Mouse (Mus musculus) limb, embryonic 12.5 days (tissue): ENCODE results near the gene Rhod. TPM values are rescaled to one million over a fixed set of nuclear protein-coding genes. Genes with fewer than 3 reads are reported as not detected.

Experiments
- ATAC-seq: fragments of 200-750 bp; cut with Nextera tagmentation; 2 replicates; pipeline ENCODE4 v1.8.0; 2017; ENCODE audit warnings: low read depth, moderate TSS enrichment; ENCODE audit not compliant: insufficient number of reproducible peaks, insufficient read depth, low FRiP score, low TSS enrichment
- H3K27ac ChIP-seq: fragments of 300-500 bp; sonication (generic); 2 replicates; pipeline ENCODE4 v1.5.1; 2016; ENCODE audit warnings: mild to moderate bottlenecking, moderate library complexity
- H3K27me3 ChIP-seq: fragments of 300-500 bp; sonication (generic); 2 replicates; pipeline ENCODE4 v1.6.1; 2016; ENCODE audit warnings: mild to moderate bottlenecking, moderate library complexity
- H3K36me3 ChIP-seq: fragments of 300-500 bp; sonication (generic); 2 replicates; pipeline ENCODE4 v1.6.1; 2016; ENCODE audit warnings: mild to moderate bottlenecking, moderate library complexity
- H3K4me1 ChIP-seq: fragments of 300-500 bp; sonication (generic); replicated peaks from 2 replicates; pipeline ENCODE4 v1.6.1; 2016
- H3K4me2 ChIP-seq: fragments of 300-500 bp; sonication (generic); 2 replicates; pipeline ENCODE4 v1.6.1; 2016; ENCODE audit warnings: mild to moderate bottlenecking, moderate library complexity
- H3K4me3 ChIP-seq: fragments of 300-500 bp; sonication (generic); replicated peaks from 2 replicates; pipeline ENCODE4 v1.5.1; 2016; ENCODE audit warnings: mild to moderate bottlenecking
- H3K9ac ChIP-seq: fragments of 300-500 bp; sonication (generic); replicated peaks from 2 replicates; pipeline ENCODE4 v1.6.1; 2016; ENCODE audit warnings: mild to moderate bottlenecking, moderate library complexity
- H3K9me3 ChIP-seq: fragments of 300-500 bp; sonication (generic); 2 replicates; pipeline ENCODE4 v1.6.1; 2016; ENCODE audit warnings: mild to moderate bottlenecking, moderate library complexity
- WGBS: fragments of 180-500 bp; shearing (Covaris S2); methylation state at CpG from one replicate; pipeline ENCODE4 v1.1.7; 2016; 5-methylcytosine and 5-hydroxymethylcytosine counted together
- polyA plus RNA-seq: library from polyadenylated mRNA; unstranded; fragments of >200 nt; fragmentation: Nextera tagmentation; extraction: Ambion mirVana; gene quantifications from 2 replicates; pipeline ENCODE4 v1.2.1, GENCODE M21; 2016

The Rhod gene
- polyA plus RNA-seq, 1 experiment from 2014 or later, result 39.2 TPM

DNA sequence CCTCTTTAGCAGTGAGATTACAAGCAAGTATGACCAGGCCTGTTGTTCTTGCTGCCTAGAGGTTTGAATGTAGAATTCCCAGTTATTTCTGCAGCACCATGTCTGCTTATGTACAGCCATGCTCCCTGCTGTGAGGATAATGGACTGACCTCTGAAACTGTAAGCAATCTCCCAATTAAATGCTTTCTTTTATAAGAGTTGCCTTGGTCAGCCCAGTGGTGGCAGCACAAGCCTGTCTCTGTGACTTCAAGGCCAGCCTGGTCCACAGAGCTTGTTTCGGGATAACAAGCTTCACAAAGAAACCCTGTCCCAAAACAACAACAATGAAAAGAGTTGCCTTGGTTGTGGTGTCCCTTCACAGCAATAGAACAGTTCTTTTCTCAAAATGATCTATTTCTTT, 5.5 kb downstream of the Rhod start:
- peaks cover 14% of the 10 kb centered on the region for H3K4me1 ChIP-seq
- H3K27me3 ChIP-seq, result no peaks in the 10 kb centered on the region
- H3K27ac ChIP-seq, result no peak overlapping the region
- no peaks in the 10 kb centered on the region for H3K9me3 ChIP-seq
- H3K4me3 ChIP-seq, result no peak overlapping the region
- 77% methylated on average over 1 of the region's 1 CpGs for WGBS
- peaks cover 51% of the 10 kb centered on the region for H3K36me3 ChIP-seq
- ATAC-seq, result no peak
- no peak overlapping the region for H3K4me2 ChIP-seq
- H3K9ac ChIP-seq, result no peak overlapping the region

DNA sequence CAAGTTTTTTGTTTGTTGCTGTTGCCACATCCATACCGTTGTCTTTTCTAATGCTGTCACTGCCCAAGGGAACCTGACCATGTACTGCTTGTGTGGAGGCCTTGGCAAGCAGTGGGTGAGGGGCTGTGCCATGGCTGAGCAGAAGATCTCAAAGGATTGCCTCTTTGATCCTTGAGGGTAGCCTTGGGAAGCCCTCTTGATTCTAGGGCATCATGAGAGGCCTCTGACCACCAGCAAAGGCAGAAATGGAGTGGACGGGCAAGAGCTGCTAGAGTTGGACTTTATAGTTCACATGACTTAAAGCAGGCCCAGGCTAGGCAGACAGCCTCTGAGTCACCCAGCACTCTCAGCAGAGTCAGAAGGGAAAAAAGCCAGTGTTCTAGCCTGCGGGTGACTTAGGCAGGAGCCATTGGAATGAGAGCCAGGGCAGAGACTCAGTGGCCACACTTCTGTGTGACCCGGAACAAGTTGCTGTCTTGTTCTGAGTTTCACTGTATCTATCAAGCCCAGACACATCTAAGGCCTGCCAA, 9.1 kb downstream of the Rhod start:
- peaks cover 58% of the 10 kb centered on the region for H3K36me3 ChIP-seq
- H3K4me1 ChIP-seq, result no peaks in the 10 kb centered on the region
- H3K4me3 ChIP-seq, result no peak overlapping the region
- ATAC-seq, result no peak
- no peaks in the 10 kb centered on the region for H3K27me3 ChIP-seq
- H3K4me2 ChIP-seq, result no peak overlapping the region
- H3K27ac ChIP-seq, result no peak overlapping the region
- 96% methylated on average over 4 of the region's 4 CpGs for WGBS
- H3K9ac ChIP-seq, result no peak overlapping the region
- no peaks in the 10 kb centered on the region for H3K9me3 ChIP-seq

DNA sequence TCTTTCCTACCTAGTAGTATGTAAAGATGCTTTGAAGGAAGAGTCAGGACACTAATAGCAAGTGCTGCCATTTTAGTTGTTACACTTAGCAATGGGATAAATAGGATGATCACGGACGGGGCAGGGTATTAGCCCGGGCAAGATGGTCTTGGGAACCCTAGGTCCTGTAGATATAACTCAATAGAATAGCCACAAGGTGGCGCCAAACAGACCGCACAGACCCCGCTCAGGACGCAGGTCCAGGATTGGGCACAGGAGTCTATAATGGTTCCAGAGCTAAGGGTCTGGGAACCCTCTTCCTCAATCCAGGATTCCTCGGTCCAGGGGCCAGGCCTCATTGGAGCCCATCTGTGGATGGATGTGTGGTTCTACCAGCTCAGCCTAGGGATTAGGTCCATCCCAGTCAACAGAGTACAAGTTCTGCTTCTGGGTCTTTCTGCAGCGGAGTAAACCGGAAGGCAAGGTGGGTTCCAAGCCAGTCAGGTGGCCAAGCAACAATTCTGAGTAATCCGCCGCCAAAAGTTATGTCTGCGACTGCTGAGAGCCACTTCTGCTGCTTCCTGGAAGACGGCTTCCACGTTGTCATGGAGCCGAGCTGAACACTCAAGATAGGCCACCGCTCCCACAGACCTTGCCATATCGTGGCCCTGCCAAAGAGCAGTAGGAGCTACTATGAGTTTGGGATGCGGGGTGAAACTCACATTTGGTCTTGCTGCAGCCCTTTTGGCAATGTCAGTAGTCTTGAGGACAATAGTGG, 13.4 kb downstream of the Rhod start:
- Histone ChIP-seq H3K4me2 (no peak overlapping the region), H3K27ac (no peak overlapping the region), H3K4me3 (no peak overlapping the region), H3K9ac (no peak overlapping the region), H3K4me1 (no peaks in the 10 kb centered on the region), H3K9me3 (no peaks in the 10 kb centered on the region), H3K27me3 (no peaks in the 10 kb centered on the region), H3K36me3 (peaks cover 69% of the 10 kb centered on the region)
- ATAC-seq, result no peak
- 79% methylated on average over 19 of the region's 19 CpGs for WGBS

DNA sequence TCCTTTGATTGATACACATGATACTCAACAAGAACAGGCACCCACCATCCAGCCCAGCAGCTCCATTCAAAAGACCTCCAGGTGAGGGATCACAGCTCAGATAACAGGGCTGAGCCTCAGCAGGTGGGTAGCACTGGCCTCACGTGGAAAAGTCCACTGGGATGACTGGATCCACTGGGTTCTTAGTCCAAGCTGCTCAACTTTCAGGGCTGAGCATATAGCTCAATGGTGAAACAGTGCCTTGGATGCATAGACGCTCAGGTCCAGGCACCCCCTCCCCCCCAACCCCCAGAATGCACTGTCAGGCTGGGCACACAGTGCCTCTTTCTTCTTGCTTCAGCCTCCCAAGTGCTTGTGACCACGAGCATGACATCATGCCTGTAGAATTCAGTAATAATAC, 16.2 kb downstream of the Rhod start:
- WGBS, result 82% methylated on average over 3 of the region's 3 CpGs
- Histone ChIP-seq H3K9me3 (no peaks in the 10 kb centered on the region), H3K36me3 (peaks cover 55% of the 10 kb centered on the region), H3K9ac (no peak overlapping the region), H3K4me3 (no peak overlapping the region), H3K4me2 (no peak overlapping the region), H3K27ac (no peak overlapping the region), H3K4me1 (no peaks in the 10 kb centered on the region), H3K27me3 (no peaks in the 10 kb centered on the region)
- ATAC-seq, result no peak

DNA sequence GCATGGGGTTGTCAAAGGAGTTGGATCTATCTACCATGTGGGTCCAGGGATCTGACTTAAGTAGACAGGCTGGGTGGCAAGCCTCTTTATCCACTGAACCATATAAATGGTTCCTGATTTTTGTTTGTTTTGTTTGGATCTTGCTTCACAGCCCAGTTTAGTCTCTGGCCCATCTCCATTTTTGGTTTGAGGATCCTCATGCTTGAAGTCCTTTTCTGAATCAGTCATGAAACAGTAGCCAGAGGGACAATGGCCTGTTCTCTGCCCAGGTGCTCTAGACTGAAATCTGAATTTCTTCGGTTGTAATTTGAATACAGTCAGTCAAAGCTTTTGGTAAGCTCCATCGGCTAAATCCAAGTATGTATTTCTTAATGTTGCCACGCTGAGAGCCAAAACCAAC, 16.7 kb downstream of the Rhod start:
- peaks cover 53% of the 10 kb centered on the region for H3K36me3 ChIP-seq
- no peak overlapping the region for H3K27ac ChIP-seq
- no peak overlapping the region for H3K9ac ChIP-seq
- 95% methylated on average over 3 of the region's 3 CpGs for WGBS
- no peak overlapping the region for H3K4me2 ChIP-seq
- no peak for ATAC-seq
- no peak overlapping the region for H3K4me3 ChIP-seq
- H3K4me1 ChIP-seq, result no peaks in the 10 kb centered on the region
- H3K9me3 ChIP-seq, result no peaks in the 10 kb centered on the region
- no peaks in the 10 kb centered on the region for H3K27me3 ChIP-seq

DNA sequence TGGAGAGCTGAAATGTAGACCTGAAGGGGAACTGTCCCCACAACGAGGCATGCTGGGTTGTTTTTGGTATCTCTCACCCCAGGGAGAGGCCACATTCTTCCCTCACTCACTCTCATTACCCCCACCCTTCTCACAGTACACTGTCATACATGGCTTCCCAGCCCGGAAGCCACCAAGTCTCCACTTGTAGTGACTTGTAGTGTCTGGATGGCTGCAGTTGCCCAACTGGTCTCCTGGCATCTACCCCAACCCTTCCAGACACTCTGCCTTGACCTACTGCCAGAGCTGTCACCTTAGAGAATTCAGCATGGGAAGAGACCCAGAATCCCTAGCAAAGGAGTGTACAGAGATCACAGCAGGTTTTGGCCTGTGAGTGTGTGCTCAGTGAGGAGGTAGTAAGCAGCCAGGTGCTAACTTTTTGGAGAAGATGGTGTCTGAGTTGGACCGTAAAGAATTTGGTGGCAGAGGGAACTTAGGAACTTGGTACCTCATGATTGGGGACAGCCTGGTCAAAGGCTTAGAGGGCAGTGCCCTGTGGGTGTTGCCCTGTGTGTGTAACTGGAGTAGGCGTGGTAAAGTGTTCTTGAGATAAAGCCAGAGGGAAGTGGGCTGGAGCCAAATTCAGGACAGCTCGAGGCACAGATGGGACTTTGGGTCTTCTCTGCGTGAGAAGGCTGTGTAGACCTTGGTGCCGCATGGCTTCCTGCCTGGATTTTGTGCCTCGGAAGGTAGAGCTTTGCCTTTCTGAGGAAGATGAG, 18.9 kb downstream of the Rhod start:
- H3K4me2 ChIP-seq, result no peak overlapping the region
- H3K4me3 ChIP-seq, result no peak overlapping the region
- H3K27ac ChIP-seq, result no peak overlapping the region
- no peaks in the 10 kb centered on the region for H3K9me3 ChIP-seq
- H3K27me3 ChIP-seq, result no peaks in the 10 kb centered on the region
- H3K36me3 ChIP-seq, result peaks cover 36% of the 10 kb centered on the region
- WGBS, result 85% methylated on average over 8 of the region's 8 CpGs
- no peak for ATAC-seq
- no peak overlapping the region for H3K9ac ChIP-seq
- no peaks in the 10 kb centered on the region for H3K4me1 ChIP-seq

DNA sequence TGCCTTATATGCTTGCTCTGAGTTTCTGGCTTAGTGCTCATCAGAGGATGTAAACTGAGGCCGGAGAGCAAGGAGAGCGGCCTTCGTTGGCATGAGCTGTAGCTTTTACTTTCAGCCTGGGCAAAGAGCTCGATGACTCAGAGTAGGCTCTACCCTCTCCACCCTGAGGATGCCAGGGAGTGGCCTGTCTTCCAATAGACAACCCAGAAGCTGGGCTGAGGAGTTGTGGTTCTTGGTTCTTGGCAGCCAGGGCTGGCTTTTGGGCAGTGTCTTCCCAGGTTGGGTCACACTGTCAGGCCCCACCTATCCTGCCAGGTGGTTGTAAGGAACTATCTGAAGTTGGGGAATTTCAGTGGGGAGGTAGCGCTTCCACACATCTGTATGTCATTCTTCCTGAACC, 19.5 kb downstream of the Rhod start:
- no peak overlapping the region for H3K4me2 ChIP-seq
- no peaks in the 10 kb centered on the region for H3K9me3 ChIP-seq
- no peak overlapping the region for H3K4me3 ChIP-seq
- no peak for ATAC-seq
- H3K9ac ChIP-seq, result no peak overlapping the region
- H3K36me3 ChIP-seq, result peaks cover 30% of the 10 kb centered on the region
- no peaks in the 10 kb centered on the region for H3K4me1 ChIP-seq
- WGBS, result 94% methylated on average over 5 of the region's 5 CpGs
- no peak overlapping the region for H3K27ac ChIP-seq
- no peaks in the 10 kb centered on the region for H3K27me3 ChIP-seq

DNA sequence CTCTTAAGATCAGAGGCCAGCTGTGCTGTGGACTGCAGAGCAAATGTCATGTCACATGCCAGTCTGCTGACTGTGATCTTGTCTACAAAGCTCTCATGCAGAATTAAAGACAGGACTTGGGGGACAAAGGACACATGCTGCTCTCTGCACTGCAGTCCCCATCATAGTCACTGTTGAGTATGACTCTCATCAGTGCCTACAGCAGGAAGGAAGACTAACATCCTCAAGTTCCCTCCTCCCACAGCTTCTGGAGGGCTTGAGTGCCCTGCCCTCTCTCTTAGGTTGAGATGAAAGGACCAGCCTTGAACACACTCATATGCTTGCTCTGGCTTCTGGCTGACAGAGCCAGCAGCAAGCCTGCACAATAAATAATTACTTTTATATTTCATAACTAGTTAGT, 21.5 kb downstream of the Rhod start:
- 0 out of 2 replicates have a peak, but pooled peaks cover 2% of the 10 kb centered on the region for H3K9me3 ChIP-seq
- H3K9ac ChIP-seq, result no peak overlapping the region
- H3K27me3 ChIP-seq, result no peaks in the 10 kb centered on the region
- H3K36me3 ChIP-seq, result peaks cover 19% of the 10 kb centered on the region
- ATAC-seq, result no peak
- no peaks in the 10 kb centered on the region for H3K4me1 ChIP-seq
- no peak overlapping the region for H3K4me3 ChIP-seq
- H3K4me2 ChIP-seq, result no peak overlapping the region
- H3K27ac ChIP-seq, result no peak overlapping the region

DNA sequence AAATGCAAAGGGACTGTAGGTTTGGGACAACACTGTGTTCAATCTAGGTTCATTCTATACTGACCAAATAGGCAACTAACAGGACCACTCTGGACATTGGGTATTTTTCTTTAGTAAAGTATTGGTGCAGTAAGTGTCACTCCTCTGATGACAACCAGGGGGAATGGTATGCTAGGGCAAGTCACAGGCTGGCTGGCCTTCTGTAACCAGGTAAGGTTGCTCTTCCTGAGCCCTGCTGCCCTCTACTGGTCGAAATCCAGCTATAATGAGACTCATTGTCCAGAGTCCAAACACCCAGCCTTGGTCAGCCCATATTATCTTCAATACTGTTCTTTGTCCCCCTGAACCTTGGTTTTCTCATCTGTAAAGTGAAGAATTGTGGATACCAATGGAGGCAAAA, 22.0 kb downstream of the Rhod start:
- 0% methylated on average over 1 of the region's 1 CpGs for WGBS
- no peak for ATAC-seq

DNA sequence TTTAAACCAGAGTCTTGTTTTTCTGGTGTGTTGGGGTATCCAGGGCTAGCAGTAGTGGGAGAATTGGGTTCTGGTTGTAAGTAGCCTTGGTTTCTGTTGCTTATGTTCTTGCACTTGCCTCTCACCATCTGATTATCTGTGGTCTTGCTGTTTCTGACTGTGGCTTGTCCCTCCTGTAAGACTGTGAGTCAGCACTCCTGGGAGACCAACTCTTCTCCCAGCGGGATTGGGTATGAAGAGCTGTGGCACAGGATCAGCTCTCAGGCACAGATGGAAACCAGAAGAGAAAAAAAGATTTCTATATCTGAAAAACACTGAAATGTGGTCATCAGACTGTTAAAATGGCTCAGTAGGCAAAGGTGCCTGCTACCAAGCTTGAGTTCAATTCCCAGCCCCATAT, 24.6 kb downstream of the Rhod start:
- no peak for ATAC-seq

More for the DNA sequence above, 22.0 kb downstream of the Rhod start:
- H3K4me1 ChIP-seq, result no peaks in the 10 kb centered on the region
- no peak overlapping the region for H3K4me2 ChIP-seq
- H3K36me3 ChIP-seq, result peaks cover 14% of the 10 kb centered on the region; the same call in 1 of the 2 replicates
- no peak overlapping the region for H3K9ac ChIP-seq
- 0 out of 2 replicates have a peak, but pooled peaks cover 2% of the 10 kb centered on the region for H3K9me3 ChIP-seq
- no peak overlapping the region for H3K27ac ChIP-seq
- no peaks in the 10 kb centered on the region for H3K27me3 ChIP-seq
- H3K4me3 ChIP-seq, result no peak overlapping the region

DNA sequence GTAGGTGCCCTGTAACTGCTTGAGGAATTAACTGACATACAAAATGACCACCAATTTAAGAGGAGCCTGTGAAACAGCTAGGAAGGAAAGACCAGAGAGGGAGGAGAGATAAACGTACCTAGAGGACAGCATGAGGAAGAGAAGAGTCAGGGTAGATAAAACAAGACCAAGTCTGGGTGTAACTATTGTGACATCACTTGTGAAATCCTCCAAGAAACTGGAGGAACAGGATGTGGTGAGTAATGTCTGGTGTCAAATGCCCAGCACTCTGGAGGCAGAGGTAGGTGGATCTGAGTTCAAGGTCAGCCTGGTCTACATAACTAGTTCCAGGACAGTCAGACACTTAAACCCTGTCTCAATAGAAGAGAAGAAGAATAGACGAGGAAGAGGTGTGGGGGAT, 30.2 kb downstream of the Rhod start:
- Histone ChIP-seq H3K36me3 (no peaks in the 10 kb centered on the region), H3K9me3 (0 out of 2 replicates have a peak, but pooled peaks cover 2% of the 10 kb centered on the region), H3K27ac (no peak overlapping the region), H3K9ac (no peak overlapping the region), H3K27me3 (no peaks in the 10 kb centered on the region), H3K4me2 (no peak overlapping the region), H3K4me3 (no peak overlapping the region), H3K4me1 (no peaks in the 10 kb centered on the region)
- WGBS, result 64% methylated on average over 2 of the region's 2 CpGs
- ATAC-seq, result no peak

More for the DNA sequence above, 24.6 kb downstream of the Rhod start:
- no peak overlapping the region for H3K4me2 ChIP-seq
- no peak overlapping the region for H3K9ac ChIP-seq
- H3K36me3 ChIP-seq, result no peaks in the 10 kb centered on the region
- no peak overlapping the region for H3K27ac ChIP-seq
- H3K9me3 ChIP-seq, result 0 out of 2 replicates have a peak, but pooled peaks cover 2% of the 10 kb centered on the region
- 88% methylated on average over 1 of the region's 1 CpGs for WGBS
- H3K4me3 ChIP-seq, result no peak overlapping the region
- no peaks in the 10 kb centered on the region for H3K4me1 ChIP-seq
- no peaks in the 10 kb centered on the region for H3K27me3 ChIP-seq
